Mouse (Mus musculus) thymus, adult 18-20 months (tissue): ENCODE results near the gene Smarca4.

Experiments used
- DNase-seq, 2 experiments: peaks; one replicate each; pipeline ENCODE4 v3.0.0; 2022; ENCODE audit warnings: mixed read lengths in 2 of 2

The Smarca4 gene

DNA sequence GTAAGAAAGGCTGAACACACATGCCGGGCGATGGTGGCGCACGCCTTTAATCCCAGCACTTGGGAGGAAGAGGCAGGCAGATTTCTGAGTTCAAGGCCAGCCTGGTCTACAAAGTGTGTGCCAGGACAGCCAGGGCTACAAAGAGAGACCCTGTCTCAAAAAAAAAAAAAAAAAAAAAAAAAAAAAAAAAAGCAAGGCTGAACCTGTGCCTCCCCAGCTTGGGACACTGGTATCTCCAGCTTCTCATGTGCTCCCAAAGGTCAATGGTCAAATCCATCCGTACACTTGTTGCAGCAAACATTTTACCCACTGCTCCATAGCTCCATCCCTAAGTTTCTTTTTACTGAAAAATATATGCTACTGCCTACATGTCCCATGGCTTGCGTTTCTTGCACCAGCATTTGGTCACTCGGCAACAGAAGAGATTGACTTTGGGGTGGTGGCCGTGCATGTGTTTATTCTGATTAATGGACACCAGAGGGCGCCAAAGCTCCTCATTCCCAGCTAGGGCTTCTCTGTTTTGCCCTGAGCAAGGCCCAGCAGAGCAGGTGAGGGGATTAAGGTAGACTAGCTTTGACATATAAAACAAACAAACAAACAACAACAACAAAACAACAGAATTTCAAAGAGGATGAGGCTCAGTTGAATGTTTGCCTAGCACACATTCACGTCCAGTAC, 14.1 kb upstream of the Smarca4 start:
- DNase-seq: peak; percentile 34 to 41

DNA sequence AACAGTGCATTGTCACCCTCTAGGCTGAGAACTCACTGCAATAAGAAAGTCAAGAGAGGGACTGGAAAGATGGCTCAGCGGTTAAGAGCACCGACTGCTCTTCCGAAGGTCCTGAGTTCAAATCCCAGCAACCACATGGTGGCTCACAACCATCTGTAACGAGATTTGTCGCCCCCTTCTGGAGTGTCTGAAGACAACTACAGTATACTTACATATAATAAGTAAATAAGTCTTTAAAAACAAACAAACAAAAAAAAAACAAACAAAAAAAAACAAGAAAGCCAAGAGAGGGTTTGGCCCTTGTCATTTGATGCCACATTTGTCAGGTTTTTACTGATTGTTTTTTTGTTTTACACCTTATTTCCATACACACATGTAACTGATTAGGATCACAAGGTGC, 11.8 kb upstream of the Smarca4 start:
- DNase-seq: no peak

DNA sequence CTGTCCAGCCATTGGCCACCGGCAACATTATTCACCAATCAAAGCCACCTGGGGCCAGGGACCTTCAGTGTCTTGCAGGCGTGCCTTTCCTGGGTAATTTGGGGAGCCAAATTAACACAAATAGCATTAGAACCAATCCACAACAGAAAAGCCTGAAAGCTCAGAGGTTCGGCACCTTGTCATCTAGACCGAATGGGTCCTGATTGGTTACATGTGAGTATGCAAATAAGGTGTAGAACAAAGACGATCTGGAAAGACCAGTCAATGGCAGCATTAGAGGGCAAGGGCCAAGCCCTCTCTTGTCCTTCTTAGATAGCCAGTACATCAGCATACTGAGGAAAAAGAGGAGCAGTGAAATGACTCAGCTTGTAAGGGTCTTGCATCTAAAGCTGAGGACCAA, 10.1 kb upstream of the Smarca4 start:
- no peak for DNase-seq

DNA sequence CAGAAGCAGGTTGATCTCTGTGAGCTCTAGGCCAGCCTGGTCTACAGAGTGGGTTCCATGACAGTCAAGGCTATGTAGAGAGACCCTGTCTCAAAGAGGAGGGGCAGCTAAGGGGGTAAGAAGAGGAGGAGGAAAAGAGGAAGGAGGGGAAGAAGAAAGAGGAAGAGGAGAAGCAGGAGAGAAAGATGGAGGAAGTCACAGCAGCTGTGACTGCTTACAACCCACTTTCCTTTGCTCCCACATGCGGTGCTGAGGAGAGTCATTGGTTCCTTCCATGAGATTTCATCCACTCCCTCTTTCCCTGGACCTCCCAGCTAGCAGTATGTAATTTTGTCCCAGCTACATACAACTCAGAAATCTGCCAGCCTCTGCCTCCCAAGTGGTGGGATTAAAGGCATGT, 9.3 kb upstream of the Smarca4 start:
- DNase-seq: no peak

DNA sequence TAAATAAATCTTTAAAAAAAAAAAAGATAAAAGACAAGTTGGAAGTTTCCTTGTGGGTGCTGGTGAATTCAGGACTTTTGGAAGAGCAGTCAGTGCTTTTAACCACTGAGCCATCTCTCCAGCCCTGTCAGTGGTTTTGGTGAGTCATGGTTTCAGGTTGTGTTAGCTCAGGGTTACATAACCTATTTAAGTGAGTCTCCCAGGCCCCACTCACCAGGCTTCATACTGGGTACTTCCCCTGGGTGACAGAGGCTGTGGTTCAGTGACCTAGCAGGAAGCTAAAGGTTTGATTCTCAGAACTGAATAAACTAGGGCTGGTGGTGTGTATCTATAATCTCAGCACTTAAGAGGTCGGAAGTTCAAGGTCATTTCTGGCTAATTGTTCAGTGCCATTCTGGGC, 6.1 kb upstream of the Smarca4 start:
- DNase-seq: peak; percentile 47 to 72

DNA sequence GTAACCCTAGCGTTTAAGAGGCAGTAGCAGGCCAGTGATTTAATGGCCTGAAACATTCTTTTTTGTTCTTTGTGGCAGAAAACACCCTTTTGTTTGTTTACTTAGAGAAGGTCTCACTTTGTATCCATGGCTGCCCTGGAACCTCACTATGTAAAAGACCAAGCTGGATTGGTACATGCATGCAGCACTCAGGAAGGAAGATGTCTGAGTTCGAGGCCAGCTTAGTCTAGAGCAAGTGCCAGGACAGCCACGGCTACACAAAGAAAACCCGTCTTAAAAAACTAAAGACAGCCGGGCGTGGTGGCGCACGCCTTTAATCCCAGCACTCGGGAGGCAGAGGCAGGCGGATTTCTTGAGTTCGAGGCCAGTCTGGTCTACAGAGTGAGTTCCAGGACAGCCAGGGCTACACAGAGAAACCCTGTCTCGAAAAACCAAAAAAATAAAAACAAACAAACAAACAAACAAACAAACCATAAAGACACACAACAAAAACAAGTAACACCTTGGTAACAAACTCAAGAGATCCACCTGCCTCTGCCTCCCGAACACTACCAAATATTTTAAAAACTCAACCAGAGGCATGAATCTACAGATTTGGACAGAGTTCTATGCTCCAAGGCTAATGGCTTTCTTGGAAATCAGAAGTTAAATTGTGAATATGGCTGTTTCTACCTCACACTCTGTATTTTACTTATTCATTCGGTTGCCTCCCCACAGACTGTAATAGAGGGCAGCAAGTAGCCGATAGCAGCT, 929 bp upstream of the Smarca4 start:
- no peak for DNase-seq

DNA sequence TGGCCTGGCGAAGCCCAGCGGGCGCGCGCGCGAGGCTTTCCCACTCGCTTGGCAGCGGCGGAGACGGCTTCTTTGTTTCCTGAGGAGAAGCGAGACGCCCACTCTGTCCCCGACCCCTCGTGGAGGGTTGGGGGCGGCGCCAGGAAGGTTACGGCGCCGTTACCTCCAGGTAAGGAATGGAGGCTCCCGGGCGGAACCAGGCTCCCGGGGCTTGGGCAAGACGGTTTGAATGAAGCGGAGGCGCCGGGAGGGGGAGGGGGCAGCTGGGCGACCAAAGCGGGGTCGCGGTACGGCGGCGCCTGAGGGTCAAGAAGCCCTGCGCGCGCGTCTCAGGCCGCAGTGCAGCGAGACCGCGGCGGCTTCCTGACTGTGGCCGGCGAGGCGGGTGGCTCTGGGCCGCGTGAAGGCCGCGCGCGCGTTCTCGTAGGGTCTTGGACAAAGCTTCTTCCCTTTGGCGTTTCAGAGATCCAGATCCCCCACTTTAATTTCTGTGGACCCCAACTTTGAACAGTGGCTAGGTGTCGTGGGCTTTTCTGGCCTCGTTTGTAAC, 338 bp downstream of the Smarca4 start:
- peak; percentile 81 to 86 for DNase-seq

DNA sequence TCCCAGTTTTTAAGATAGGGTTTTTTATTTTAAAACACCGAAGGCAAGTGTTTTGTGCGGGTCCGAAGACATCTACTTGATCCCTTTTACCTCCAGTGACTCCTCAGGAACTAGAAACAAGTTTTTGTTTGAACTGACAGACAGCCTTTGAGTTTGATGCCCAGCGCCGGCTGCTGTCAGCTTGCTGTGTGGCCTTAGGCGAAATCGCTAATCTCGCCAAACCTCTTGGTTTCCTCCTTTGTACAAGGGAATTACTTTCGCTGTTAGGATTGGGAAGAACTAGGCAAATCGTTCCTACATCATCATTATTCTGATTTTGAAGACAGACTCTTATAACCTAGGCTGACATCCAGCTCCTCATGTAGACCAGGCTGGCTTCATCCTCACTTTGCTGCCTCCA, 1.1 kb downstream of the Smarca4 start:
- no peak for DNase-seq

DNA sequence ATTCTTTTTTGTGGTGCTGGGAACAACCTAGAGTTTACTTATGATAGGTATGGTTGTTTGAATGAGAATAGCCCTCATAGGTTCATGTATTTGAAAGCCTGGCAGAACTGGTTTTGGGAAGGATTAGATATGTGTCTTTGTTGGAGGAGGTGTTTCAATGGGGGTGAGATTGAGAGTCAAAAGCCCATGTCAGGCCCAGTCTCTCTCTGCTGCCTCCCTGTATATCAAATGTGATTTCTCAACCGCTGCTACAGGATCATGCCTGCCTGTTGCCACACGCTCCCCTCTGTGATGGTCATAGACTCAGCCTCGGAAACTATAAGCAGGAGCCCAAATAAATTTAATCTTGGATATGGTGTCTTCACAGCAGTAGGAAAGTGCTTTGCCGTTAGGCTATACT, 4.3 kb downstream of the Smarca4 start:
- no peak for DNase-seq

DNA sequence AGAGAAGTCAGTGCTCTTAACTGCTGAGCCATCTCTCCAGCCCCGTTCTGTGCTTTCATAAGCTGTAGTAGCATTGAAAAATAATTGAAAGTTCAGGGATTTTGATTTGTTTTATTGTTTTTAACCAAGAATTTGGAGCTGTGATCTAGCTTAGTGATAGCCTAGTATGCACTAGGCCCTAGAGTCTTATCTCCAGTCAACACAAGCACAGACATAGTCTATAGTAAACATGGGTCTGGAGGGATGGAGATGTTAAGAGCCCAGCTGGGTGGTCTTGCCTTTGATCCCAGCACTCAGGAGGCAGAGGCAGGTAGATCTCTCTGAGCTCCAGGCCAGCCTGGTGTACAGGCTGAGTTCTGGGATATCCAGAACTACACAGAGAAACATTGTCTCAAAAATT, 6.7 kb downstream of the Smarca4 start:
- no peak for DNase-seq

DNA sequence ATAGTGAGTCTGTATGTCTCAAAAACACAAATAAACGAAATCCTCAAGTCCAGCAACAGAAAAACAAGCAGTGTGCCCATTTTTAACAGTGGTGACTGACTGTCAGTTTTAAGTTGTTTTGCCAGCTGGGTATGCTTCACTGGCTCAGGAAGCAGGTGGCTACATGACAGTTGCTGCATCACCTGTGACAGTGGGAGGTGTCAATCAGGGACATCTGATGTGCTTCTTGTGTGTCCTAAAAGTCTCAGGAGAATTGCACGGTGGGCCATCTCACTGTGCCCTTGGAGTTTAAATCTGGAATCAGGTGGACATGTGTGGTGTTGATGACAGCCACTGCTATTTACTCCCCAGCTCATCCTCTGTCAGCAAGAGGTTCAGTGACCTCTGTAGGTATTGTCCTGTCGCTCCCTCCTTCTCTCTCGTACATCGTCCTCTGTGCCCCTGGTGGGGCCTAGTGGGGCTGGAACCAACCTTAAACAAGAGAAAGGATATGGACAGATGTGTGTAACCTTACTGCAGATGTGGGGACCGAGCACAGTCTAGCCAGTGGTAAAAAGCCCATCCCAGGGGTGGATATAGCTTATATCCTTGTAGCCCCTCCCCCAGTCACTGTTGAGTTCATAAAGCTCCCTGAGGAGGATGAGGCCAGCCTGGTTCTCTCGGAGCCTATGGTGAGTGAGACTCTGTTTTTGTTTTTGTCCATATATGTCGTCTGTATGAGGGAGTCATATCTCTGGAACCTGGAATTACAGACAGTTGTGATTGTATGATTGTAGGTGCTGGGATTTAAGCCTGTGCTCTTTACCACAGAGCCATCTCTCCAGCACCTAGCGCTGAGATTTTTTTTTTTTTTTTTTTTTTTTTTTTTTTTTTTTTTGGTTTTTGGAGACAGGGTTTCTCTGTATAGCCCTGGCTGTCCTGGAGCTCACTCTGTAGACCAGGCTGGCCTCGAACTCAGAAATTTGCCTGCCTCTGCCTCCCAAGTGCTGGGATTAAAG, 9.7 kb downstream of the Smarca4 start:
- peak; percentile 49 to 77 for DNase-seq

DNA sequence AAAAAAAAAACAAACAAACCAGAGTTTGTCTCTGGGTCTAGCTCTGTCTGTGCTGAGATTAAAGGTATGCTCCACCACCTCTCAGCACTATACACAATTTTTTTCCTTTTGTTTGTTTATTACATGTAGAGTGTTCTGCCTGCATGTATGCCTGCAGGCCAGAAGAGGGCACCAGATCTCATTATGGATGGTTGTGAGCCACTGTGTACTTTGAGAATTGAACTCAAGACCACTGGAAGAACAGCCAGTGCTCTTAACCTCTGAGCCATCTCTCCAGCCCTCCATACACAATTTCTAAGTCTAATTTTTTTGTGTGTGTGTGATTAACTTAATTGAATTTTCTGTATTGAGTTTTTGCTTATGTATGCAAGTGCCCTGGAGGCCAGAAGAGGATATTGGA, 10.6 kb downstream of the Smarca4 start:
- no peak for DNase-seq

DNA sequence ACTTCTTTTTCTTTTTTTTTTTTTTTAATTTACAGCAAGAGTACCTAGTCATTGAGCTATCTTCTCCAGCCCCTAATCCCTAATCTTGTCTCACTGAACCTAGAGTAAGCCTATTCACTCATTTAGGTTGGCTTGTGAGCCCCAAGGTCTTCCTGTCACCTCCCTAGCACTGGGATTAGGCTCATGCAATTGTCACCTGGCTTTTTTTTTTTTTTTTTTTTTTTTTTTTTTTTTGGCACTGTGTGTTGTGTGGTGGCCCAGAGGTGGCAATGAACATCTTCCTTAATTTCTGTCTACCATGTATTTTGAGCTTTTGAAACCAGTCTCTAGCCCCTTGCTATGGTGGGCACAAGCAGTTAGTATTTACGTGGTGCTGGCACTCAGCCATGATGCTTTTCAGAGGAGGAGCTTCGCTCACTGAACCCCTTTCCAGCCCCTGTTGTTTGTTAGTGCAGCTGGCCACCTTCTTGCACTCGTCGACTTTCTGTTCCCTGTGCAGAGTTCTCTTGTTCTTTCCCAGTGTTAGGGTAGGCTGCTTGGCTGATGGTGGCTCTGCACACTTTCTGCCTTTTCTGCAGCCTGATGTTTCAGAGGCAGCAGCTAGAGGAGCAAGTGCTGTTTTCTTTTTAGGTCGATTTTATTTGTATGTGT, 11.3 kb downstream of the Smarca4 start:
- peak; percentile 30 to 42 for DNase-seq

DNA sequence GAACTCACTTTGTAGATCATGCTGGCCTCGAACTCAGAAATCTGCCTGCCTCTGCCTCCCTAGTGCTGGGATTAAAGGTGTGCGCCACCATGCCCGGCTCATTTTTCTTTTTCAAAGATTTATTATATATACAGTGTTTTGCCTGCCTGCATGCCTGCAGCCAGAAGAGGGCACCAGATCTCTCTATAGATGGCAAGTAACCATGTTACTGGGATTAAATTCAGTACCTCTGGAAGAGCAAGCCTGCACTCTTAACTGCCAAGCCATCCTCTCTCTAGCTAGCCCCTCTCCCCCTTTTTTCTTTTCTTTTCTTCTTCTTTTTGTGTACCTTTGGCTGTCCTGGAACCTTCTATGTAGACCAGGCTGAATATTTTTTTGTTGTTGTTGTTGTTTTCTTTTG, 14.7 kb downstream of the Smarca4 start:
- peak; percentile 30 to 43 for DNase-seq

DNA sequence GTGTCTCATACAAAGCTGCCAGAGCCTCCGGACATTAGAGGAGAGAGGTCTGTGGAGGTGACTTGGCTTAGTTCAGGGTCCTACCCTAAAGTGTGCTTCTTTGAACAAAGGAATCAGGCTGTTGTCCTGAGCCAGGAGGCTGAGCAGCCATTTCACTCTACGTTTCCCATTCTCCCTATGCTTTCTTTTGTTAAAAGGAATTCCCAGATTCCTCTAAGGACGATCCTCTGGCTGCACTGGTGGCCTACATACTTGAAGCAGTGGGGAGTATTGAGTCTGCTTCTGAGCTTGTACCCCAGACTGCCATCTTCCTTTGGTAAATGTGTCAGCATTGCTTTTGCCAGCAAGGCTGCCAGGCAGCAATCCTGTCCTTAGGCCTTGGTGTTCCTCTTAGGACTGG, 17.1 kb downstream of the Smarca4 start:
- no peak for DNase-seq

DNA sequence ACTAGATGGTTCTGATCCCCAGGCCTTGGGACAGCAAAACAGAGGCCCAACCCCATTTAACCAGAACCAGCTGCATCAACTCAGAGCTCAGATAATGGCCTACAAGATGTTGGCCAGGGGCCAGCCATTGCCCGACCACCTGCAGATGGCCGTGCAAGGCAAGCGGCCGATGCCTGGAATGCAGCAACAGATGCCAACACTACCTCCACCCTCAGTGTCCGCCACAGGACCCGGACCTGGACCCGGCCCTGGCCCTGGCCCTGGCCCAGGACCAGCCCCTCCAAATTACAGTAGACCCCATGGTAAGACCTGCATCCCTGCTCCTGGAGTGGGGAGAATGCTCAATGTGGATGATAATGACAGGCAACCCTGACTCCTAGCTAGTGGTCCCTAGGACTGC, 19.7 kb downstream of the Smarca4 start:
- no peak for DNase-seq

DNA sequence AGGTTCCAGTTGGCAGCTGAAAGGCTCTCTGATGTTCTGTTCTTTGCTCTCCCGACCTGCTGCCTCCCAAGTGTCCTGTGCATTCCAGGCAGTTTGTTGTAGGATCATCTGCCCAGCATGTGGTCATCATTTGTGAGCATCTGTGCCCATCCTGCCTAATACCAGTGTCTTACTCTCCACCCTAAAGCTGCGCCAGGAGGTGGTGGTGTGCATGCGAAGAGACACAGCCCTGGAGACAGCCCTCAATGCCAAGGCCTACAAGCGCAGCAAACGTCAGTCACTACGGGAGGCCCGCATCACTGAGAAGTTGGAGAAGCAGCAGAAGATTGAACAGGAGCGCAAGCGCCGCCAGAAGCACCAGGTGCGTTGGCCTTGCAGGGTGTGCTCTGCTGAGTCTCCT, 23.1 kb downstream of the Smarca4 start:
- no peak for DNase-seq

DNA sequence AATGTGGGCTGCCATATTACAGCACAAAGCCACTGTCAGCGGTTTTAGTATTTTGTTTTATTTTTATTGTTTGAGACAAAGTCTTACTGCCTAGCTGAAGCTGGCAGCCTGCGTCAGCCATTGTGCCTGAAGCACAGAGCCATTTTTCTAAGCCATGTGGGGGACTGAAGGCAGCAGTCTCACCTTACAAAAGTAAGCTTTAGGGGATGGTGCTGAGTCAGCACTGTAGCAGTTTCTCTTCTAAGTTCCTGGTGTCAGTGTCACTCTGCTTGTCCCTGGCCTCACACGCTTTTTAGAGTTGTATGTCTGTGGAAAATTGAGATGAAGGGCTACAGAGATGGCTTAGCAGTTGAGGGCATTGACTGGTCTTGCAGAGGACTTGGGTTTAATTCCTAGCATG, 30.4 kb downstream of the Smarca4 start:
- DNase-seq: no peak

DNA sequence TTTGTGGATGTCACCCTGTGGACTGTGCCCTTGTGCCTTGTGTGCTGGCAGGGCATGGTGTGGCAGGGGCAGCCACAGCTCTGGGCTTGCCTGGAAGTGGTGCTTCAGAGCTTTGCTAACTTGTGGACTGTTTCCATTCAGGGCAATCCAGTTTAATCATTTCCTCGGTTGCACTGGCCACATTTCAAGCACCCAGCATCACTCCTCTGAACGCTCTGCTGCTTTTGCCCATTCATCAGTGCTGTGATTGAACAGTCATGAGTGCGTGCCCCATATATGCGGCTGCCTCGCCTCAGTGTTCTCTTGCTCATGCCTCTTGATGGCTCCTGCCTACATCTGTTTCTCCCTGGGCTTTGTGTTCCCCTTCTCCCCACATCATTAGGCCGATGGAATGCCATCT, 31.8 kb downstream of the Smarca4 start:
- DNase-seq: no peak

DNA sequence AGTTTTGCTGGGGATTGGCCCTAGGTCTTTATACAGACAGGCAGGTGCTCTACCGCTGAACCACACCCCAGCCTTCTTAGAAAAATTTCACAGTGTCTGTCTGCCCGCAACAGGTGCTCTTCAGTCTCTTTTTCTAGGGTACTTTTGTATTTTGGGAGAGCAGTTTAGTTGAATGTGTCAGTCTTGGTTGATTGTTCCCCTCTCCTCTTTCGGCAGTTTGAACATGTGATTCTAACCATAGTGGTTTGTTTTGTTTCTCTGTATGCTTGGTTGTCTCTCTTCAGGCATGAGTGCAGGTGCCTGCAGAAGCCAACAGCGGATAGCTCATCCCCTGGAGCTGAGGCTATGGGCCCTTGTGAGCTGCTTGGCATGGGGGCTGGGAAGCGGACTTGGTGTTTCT, 36.3 kb downstream of the Smarca4 start:
- DNase-seq: peak; percentile 39 to 66

DNA sequence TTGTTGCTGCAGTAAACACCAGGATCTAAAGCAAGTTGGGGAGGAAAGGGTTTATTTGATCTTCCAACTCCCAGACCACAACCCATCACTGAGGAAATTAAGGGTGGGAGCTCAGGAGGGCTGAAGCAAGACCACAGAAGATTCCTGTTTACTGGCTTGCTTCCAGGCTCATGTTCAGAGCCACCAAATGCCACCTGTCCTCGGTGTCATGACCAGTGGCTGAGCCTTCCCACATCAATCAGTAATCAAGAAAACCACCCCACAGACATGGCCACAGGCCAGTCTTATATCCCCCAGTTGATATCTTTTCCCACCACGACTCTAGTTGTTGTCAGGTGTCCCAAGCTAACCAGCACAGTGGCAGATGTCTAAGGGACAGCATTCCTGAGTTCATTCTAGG, 37.3 kb downstream of the Smarca4 start:
- no peak for DNase-seq

DNA sequence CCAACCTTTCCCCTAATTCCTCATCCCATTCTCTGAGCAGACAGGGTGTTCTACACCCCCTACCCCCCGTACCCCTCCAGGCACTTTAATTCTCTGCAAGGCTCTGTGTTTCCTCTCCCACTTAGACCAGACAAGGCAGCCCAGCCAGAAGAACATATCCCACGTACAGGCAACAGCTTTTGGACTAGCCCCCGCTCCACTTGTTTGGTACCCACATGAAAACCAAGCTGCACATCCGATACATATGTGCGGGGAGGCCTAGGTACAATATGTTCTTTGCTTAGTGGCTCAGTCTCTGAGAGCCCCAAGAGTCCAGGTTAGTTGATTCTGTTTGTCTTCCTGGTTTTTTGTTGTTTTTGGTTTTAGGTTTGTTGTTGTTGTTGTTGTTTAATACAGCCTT, 46.1 kb downstream of the Smarca4 start:
- DNase-seq: no peak

DNA sequence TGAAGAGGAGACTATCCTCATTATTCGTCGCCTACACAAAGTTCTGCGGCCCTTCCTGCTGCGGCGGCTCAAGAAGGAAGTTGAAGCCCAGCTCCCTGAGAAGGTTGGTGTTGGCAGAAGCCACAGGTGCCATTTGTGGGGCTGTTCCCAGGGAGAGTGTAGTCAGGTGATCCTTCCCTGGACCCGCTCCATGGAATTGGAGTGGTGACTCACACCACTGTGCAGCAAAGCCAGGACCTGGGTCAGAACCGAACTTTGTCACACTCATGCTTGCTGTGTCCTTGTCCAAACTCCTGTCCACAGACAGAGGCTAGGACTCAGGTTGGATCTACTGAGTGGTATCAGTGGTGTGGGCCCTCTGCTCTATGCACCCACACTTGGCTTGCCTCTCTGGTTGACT, 53.0 kb downstream of the Smarca4 start:
- DNase-seq: no peak
